Mouse (Mus musculus) urinary bladder, adult 18-20 months (tissue): ENCODE data around the gene Mt1.
A peak's percentile ranks its signal among the peaks of the same experiment; 100 is the strongest.

ENCODE experiments used
- DNase-seq, 2 experiments: peaks; one replicate each; pipeline ENCODE4 v3.0.0; 2022; ENCODE audit warnings: low spot score in 2 of 2, mixed read lengths in 2 of 2

Mt1 gene

GRCm38 (mm10) chr8:94204043-94204442, 25.2 kb downstream of the Mt1 start:
- DNase-seq, result no peak

- DNase-seq, result peak in 1 of 2 experiments; percentile 32
Measured at GRCm38 (mm10) chr8:94205736-94206135, 26.9 kb downstream of the Mt1 start.

GRCm38 (mm10) chr8:94206256-94206655, 27.4 kb downstream of the Mt1 start:
- DNase-seq, result no peak

- DNase-seq, result no peak
Measured at GRCm38 (mm10) chr8:94207491-94207890, 28.6 kb downstream of the Mt1 start.

GRCm38 (mm10) chr8:94209639-94210038, 30.8 kb downstream of the Mt1 start:
- no peak for DNase-seq

- DNase-seq, result no peak
Measured at GRCm38 (mm10) chr8:94210225-94210624, 31.3 kb downstream of the Mt1 start.

GRCm38 (mm10) chr8:94213819-94214218, 34.9 kb downstream of the Mt1 start:
- no peak for DNase-seq

GRCm38 (mm10) chr8:94214252-94215173, 35.6 kb downstream of the Mt1 start, which contains the start of gene Nup93:
Nup93 (plus strand) TSS chr8:94214564.
- peak; percentile 95 to 97 for DNase-seq

GRCm38 (mm10) chr8:94227381-94227939, 48.6 kb downstream of the Mt1 start:
- no peak for DNase-seq
